Mouse (Mus musculus) lung, adult 2 months (tissue): ENCODE data around the gene Calm1.

Experiments
- CTCF ChIP-seq: fragments of 200-500 bp; IDR thresholded peaks from 2 replicates; pipeline ENCODE4 v1.5.1; 2011; ENCODE audit warnings: mild to moderate bottlenecking, low read length, control low read depth; ENCODE audit not compliant: insufficient read depth
- POLR2A ChIP-seq: fragments of 200-500 bp; IDR thresholded peaks from 2 replicates; pipeline ENCODE4 v1.6.1; 2011; ENCODE audit warnings: low read depth, mild to moderate bottlenecking, control low read depth, low read length, borderline replicate concordance; ENCODE audit errors: extremely low read depth

GRCm38 (mm10) chr12:100199891-100200644, 833 bp downstream of the Calm1 start:
- no peak for TF ChIP-seq CTCF
- no peak for TF ChIP-seq POLR2A
